Mouse (Mus musculus) ES-E14 (cell line): ENCODE measurements around the gene Timm10. TPM values are rescaled to one million over a fixed set of nuclear protein-coding genes. Genes with fewer than 3 reads are reported as not detected.

Experiments used
- DNase-seq: peaks from one replicate; pipeline ENCODE4 v3.0.0-alpha.2; 2013; ENCODE audit warnings: low read depth, low spot score
- H3K27ac ChIP-seq: 2 replicates; pipeline ENCODE4 v1.5.1; 2012; ENCODE audit warnings: low read depth, mild to moderate bottlenecking, low read length, moderate library complexity, mixed read lengths; ENCODE audit not compliant: poor library complexity, insufficient read depth, severe bottlenecking
- H3K36me3 ChIP-seq: 2 replicates; pipeline ENCODE4 v1.6.1; 2012; ENCODE audit warnings: mild to moderate bottlenecking, low read length, moderate library complexity, mixed read lengths; ENCODE audit not compliant: control insufficient read depth, poor library complexity, insufficient read depth, severe bottlenecking
- H3K4me1 ChIP-seq, 2 experiments: fragments of 150-350 bp in 1 of 2; sonication (generic) in 1 of 2; 2 replicates each; pipeline ENCODE4 v1.6.1; 2012; ENCODE audit warnings: low read length in 2 of 2, mild to moderate bottlenecking in 1 of 2, mixed read lengths in 1 of 2; ENCODE audit not compliant: control insufficient read depth in 2 of 2, insufficient read depth in 2 of 2, poor library complexity in 1 of 2
- H3K4me3 ChIP-seq, 2 experiments: fragments of 150-350 bp in 1 of 2; sonication (generic) in 1 of 2; 2 replicates each; pipeline ENCODE4 v1.5.1; 2012; ENCODE audit warnings: low read length in 2 of 2, low read depth in 1 of 2, mild to moderate bottlenecking in 1 of 2, mixed read lengths in 1 of 2; ENCODE audit not compliant: insufficient read depth in 1 of 2, poor library complexity in 1 of 2, severe bottlenecking in 1 of 2
- H3K9ac ChIP-seq: 2 replicates; pipeline ENCODE4 v1.6.1; 2012; ENCODE audit warnings: low read depth, mild to moderate bottlenecking, low read length, mixed read lengths; ENCODE audit not compliant: poor library complexity, insufficient read depth, severe bottlenecking
- H3K9me3 ChIP-seq: fragments of 150-350 bp; sonication (generic); 2 replicates; pipeline ENCODE4 v1.6.1; 2012; ENCODE audit warnings: low read depth, mild to moderate bottlenecking, low read length; ENCODE audit not compliant: control insufficient read depth, insufficient read depth
- CHD2 ChIP-seq: IDR thresholded peaks from 2 replicates; pipeline ENCODE4 v1.6.1; 2014; ENCODE audit warnings: mild to moderate bottlenecking, low read depth, low read length, inconsistent platforms
- HCFC1 ChIP-seq: IDR thresholded peaks from 2 replicates; pipeline ENCODE4 v1.6.1; 2012; ENCODE audit warnings: low read length, inconsistent platforms, borderline replicate concordance; ENCODE audit not compliant: insufficient read depth
- MAFK ChIP-seq: IDR thresholded peaks from 2 replicates; pipeline ENCODE4 v1.6.1; 2014; ENCODE audit warnings: mild to moderate bottlenecking, low read depth, low read length, inconsistent platforms; ENCODE audit not compliant: insufficient read depth
- ZC3H11A ChIP-seq: IDR thresholded peaks from 2 replicates; pipeline ENCODE4 v1.6.1; 2012; ENCODE audit warnings: low read depth, mild to moderate bottlenecking, inconsistent platforms, low read length, borderline replicate concordance
- ZNF384 ChIP-seq: IDR thresholded peaks from 2 replicates; pipeline ENCODE4 v1.6.1; 2012; ENCODE audit warnings: low read depth, low read length, inconsistent platforms
- in situ Hi-C, 2 experiments: fragments of 600-800 bp; cut with MboI; formaldehyde crosslinking; loops; one replicate each; pipeline ENCODE4 v1.15.1; 2025; ENCODE audit warnings: low sequenced_read_pairs in 2 of 2, inconsistent platforms in 1 of 2; ENCODE audit not compliant: unreplicated experiment in 2 of 2
- total RNA-seq: library from RNA; depleted of rRNA; stranded (reverse); fragments of 300-350 nt; gene quantifications from 2 replicates; pipeline ENCODE4 v1.2.3, GENCODE M21; 2012

Gene Timm10
- total RNA-seq, 1 experiment = 73.5 TPM

- Histone ChIP-seq H3K9me3 (no peaks in the 10 kb centered on the region), H3K27ac (no peak overlapping the region), H3K4me1 (peaks cover 15 to 18% of the 10 kb centered on the region in 2 experiments; a peak in 3 of 4 replicates), H3K4me3 (no peak overlapping the region), H3K9ac (no peak overlapping the region), H3K36me3 (no peaks in the 10 kb centered on the region)
- no peak for DNase-seq
- TF ChIP-seq HCFC1 (no peak), MAFK (no peak), ZNF384 (no peak), CHD2 (no peak), ZC3H11A (no peak)
- in situ Hi-C loops = no loop called here
Measured at GRCm38 (mm10) chr2:84841905-84842304, 15.1 kb downstream of the Timm10 start.

- in situ Hi-C loops = no loop called here
Measured at GRCm38 (mm10) chr2:84843654-84844053, 16.9 kb downstream of the Timm10 start.

GRCm38 (mm10) chr2:84845226-84845625 lies 18.4 kb downstream of the Timm10 start:
- no peak for DNase-seq
- Histone ChIP-seq H3K9ac (no peak overlapping the region), H3K36me3 (no peaks in the 10 kb centered on the region; the same call in 1 of the 2 replicates), H3K4me1 (peaks cover 0 to 4% of the 10 kb centered on the region in 2 experiments; a peak in 1 of 4 replicates), H3K9me3 (no peaks in the 10 kb centered on the region), H3K27ac (no peak overlapping the region), H3K4me3 (no peak overlapping the region)
- in situ Hi-C loops = no loop called here
- no peak for TF ChIP-seq HCFC1
- TF ChIP-seq ZNF384 = no peak
- no peak for TF ChIP-seq ZC3H11A
- no peak for TF ChIP-seq MAFK
- TF ChIP-seq CHD2 = no peak

More at GRCm38 (mm10) chr2:84843654-84844053, 16.9 kb downstream of the Timm10 start:
- H3K9ac ChIP-seq = no peak overlapping the region
- H3K9me3 ChIP-seq = no peaks in the 10 kb centered on the region
- no peaks in the 10 kb centered on the region for H3K36me3 ChIP-seq
- DNase-seq = no peak
- H3K4me3 ChIP-seq = no peak overlapping the region
- TF ChIP-seq ZC3H11A (no peak), MAFK (no peak)
- H3K27ac ChIP-seq = no peak overlapping the region
- peaks cover 3 to 4% of the 10 kb centered on the region in 2 experiments; a peak in 3 of 4 replicates for H3K4me1 ChIP-seq

GRCm38 (mm10) chr2:84850407-84851129 lies 23.8 kb downstream of the Timm10 start:
- peaks cover 2% of the 10 kb centered on the region for H3K36me3 ChIP-seq
- H3K9ac ChIP-seq = no peak overlapping the region
- H3K4me1 ChIP-seq = peaks cover 3 to 4% of the 10 kb centered on the region in 2 experiments; a peak in 3 of 4 replicates
- in situ Hi-C loops = no loop called here
- H3K9me3 ChIP-seq = no peaks in the 10 kb centered on the region
- H3K27ac ChIP-seq = no peak overlapping the region
- no peak overlapping the region for H3K4me3 ChIP-seq
- no peak for TF ChIP-seq MAFK
- no peak for TF ChIP-seq HCFC1
- TF ChIP-seq ZC3H11A = no peak
- TF ChIP-seq CHD2 = no peak
- no peak for TF ChIP-seq ZNF384
- DNase-seq = no peak
